Mouse (Mus musculus) ES-E14 (cell line): ENCODE measurements around the gene Tpst1.

Experiments used
- CHD2 ChIP-seq: IDR thresholded peaks from 2 replicates; pipeline ENCODE4 v1.6.1; 2014; ENCODE audit warnings: mild to moderate bottlenecking, low read depth, low read length, inconsistent platforms
- HCFC1 ChIP-seq: IDR thresholded peaks from 2 replicates; pipeline ENCODE4 v1.6.1; 2012; ENCODE audit warnings: low read length, inconsistent platforms, borderline replicate concordance; ENCODE audit not compliant: insufficient read depth
- ZNF384 ChIP-seq: IDR thresholded peaks from 2 replicates; pipeline ENCODE4 v1.6.1; 2012; ENCODE audit warnings: low read depth, low read length, inconsistent platforms

DNA sequence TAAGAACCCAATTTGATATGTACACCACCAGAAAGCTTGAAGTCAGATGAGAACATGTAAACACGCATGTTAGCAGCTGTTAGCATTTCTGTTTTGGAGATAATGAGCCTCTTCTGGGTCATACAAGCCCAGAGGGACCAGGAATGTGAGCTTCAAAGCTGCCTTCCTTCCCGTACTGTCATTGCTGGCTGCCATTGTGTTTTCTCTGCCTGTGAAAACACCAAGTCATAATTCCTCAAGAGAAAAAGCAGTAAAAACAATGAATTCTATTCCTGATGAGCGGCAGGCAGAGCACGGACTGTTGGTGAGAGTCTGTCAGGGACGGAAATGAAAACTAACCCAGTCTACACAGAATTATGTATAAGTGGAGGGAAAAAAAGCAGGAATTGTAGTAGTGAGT is 51.1 kb downstream of the Tpst1 start:
- TF ChIP-seq CHD2, result no peak
- TF ChIP-seq ZNF384, result no peak
- no peak for TF ChIP-seq HCFC1
